Mouse (Mus musculus) leukemia stem cell, adult 10-12 weeks (primary cell): ENCODE results near the gene Iqcf5. TPM values are rescaled to one million over a fixed set of nuclear protein-coding genes. Genes with fewer than 3 reads are reported as not detected.

Source experiments
- polyA plus RNA-seq: library from polyadenylated mRNA; stranded (reverse); fragments of >175 nt; gene quantifications from 2 replicates; pipeline ENCODE4 v1.2.3, GENCODE M21; 2012; ENCODE audit warnings: low replicate concordance

Iqcf5 gene
- polyA plus RNA-seq = not detected in 2 replicates

GRCm38 (mm10) chr9:106514273-106514672 lies at the start of gene Iqcf5:
Iqcf5 (plus strand) TSS chr9:106514573.

GRCm38 (mm10) chr9:106465571-106466200 lies 48.7 kb upstream of the Iqcf5 start, which contains the start of gene Gpr62:
Gpr62 (minus strand) TSS chr9:106465938.

GRCm38 (mm10) chr9:106475663-106476001 lies 38.7 kb upstream of the Iqcf5 start, which contains the start of gene Rrp9:
Rrp9 (plus strand) TSS chr9:106475963.

GRCm38 (mm10) chr9:106476924-106477484 lies 37.4 kb upstream of the Iqcf5 start, which contains the start of gene Parp3:
Parp3 (minus strand) TSS chr9:106476949.

GRCm38 (mm10) chr9:106499667-106500066 lies 14.7 kb upstream of the Iqcf5 start, which contains the start of gene Iqcf1:
Iqcf1 (plus strand) TSS chr9:106499967.

GRCm38 (mm10) chr9:106561531-106561930 lies 47.2 kb downstream of the Iqcf5 start, which contains the start of gene Iqcf3:
Iqcf3 (minus strand) TSS chr9:106561631.

Other genes starting within 250 kb of the Iqcf5 start
- gene Poc1a, start 233.5 kb upstream of the Iqcf5 start, polyA plus RNA-seq = 2.0 and 6.9 TPM in 2 replicates
- gene Dusp7, start 145.9 kb upstream of the Iqcf5 start, polyA plus RNA-seq = 13.9 and 19.2 TPM in 2 replicates
- 53.8 and 70.0 TPM in 2 replicates for gene Rpl29, start 85.1 kb upstream of the Iqcf5 start, polyA plus RNA-seq
- 7.9 and 24.2 TPM in 2 replicates for gene Acy1, start 76.3 kb upstream of the Iqcf5 start, polyA plus RNA-seq
- gene Abhd14b, start 67.1 kb upstream of the Iqcf5 start, polyA plus RNA-seq = 0.25 and 3.2 TPM in 2 replicates
- 6.5 and 44.6 TPM in 2 replicates for gene Abhd14a, start 66.9 kb upstream of the Iqcf5 start, polyA plus RNA-seq
- gene Pcbp4, start 61.3 kb upstream of the Iqcf5 start, polyA plus RNA-seq = 17.0 and 27.3 TPM in 2 replicates
- 0.08 TPM in 1 of 2 replicates, not detected in the other for gene Gpr62, start 48.6 kb upstream of the Iqcf5 start, polyA plus RNA-seq
- 642 and 1,004 TPM in 2 replicates for gene Rrp9, start 38.6 kb upstream of the Iqcf5 start, polyA plus RNA-seq
- gene Parp3, start 37.6 kb upstream of the Iqcf5 start, polyA plus RNA-seq = 12.2 and 22.5 TPM in 2 replicates
- gene Iqcf1, start 14.6 kb upstream of the Iqcf5 start, polyA plus RNA-seq = not detected in 2 replicates
- gene Iqcf3, start 47.1 kb downstream of the Iqcf5 start, polyA plus RNA-seq = not detected in 2 replicates
- gene Iqcf4, start 56.4 kb downstream of the Iqcf5 start, polyA plus RNA-seq = not detected in 2 replicates
- gene Iqcf6, start 112.0 kb downstream of the Iqcf5 start, polyA plus RNA-seq = not detected in 2 replicates
- gene Grm2, start 141.5 kb downstream of the Iqcf5 start, polyA plus RNA-seq = not detected in 2 replicates
- gene Tex264, start 171.4 kb downstream of the Iqcf5 start, polyA plus RNA-seq = 54.6 and 67.6 TPM in 2 replicates